Mouse (Mus musculus): ENCODE measurements around the gene Cenpb.

GRCm38 (mm10) chr2:131206778-131207177 is 26.9 kb upstream of the Cenpb start, which contains the start of gene Ap5s1:
- TF ChIP-seq CTCF (IDR thresholded peaks at IDR 0.05): no peak
- no peak for TF ChIP-seq POLR2A (IDR thresholded peaks at IDR 0.05; ENCODE audit: insufficient read depth, low read depth, low read length)
- no peak for TF ChIP-seq EP300 (IDR thresholded peaks at IDR 0.05; ENCODE audit: insufficient read depth, low read depth, low read length)
